Mouse (Mus musculus): ENCODE data around the gene Rpl11.
A peak's percentile ranks its signal among the peaks of the same experiment; 100 is the strongest.

The Rpl11 gene

GRCm38 (mm10) chr4:136027416-136028131, 25.7 kb downstream of the Rpl11 start:
- no peak for DNase-seq (ENCODE audit: low spot score in 2 of 2)

- no peak for DNase-seq (ENCODE audit: low spot score in 2 of 2)
These were observed 27.9 kb downstream of the Rpl11 start for GRCm38 (mm10) chr4:136025350-136025749.

GRCm38 (mm10) chr4:136022924-136023323, 30.3 kb downstream of the Rpl11 start:
- no peak for DNase-seq (ENCODE audit: low spot score in 2 of 2)

- peak; percentile 99 for DNase-seq (ENCODE audit: low spot score in 2 of 2)
These were observed 31.6 kb downstream of the Rpl11 start, which contains the start of gene Eloa for GRCm38 (mm10) chr4:136021549-136022047. Gene Eloa, minus strand, starts transcription at chr4:136021763.

- peak; percentile 8 to 13 for DNase-seq (ENCODE audit: low spot score in 2 of 2)
These were observed 32.3 kb downstream of the Rpl11 start for GRCm38 (mm10) chr4:136020743-136021548.

- DNase-seq (ENCODE audit: low spot score in 2 of 2), result no peak
These were observed 37.1 kb downstream of the Rpl11 start for GRCm38 (mm10) chr4:136016059-136016602.

GRCm38 (mm10) chr4:136010586-136010985, 42.6 kb downstream of the Rpl11 start:
- DNase-seq (ENCODE audit: low spot score in 2 of 2), result no peak

- DNase-seq (ENCODE audit: low spot score in 2 of 2), result no peak
These were observed 44.3 kb downstream of the Rpl11 start for GRCm38 (mm10) chr4:136008782-136009447.

GRCm38 (mm10) chr4:136006821-136007220, 46.4 kb downstream of the Rpl11 start:
- DNase-seq (ENCODE audit: low spot score in 2 of 2), result no peak

GRCm38 (mm10) chr4:136004921-136005320, 48.3 kb downstream of the Rpl11 start:
- DNase-seq (ENCODE audit: low spot score in 2 of 2), result no peak

GRCm38 (mm10) chr4:136004107-136004675, 49.0 kb downstream of the Rpl11 start:
- DNase-seq (ENCODE audit: low spot score in 2 of 2), result no peak

- DNase-seq (ENCODE audit: low spot score in 2 of 2), result no peak
These were observed 58.1 kb downstream of the Rpl11 start for GRCm38 (mm10) chr4:135995118-135995517.

GRCm38 (mm10) chr4:135993941-135994340, 59.3 kb downstream of the Rpl11 start:
- DNase-seq (ENCODE audit: low spot score in 2 of 2), result no peak

- DNase-seq (ENCODE audit: low spot score in 2 of 2), result no peak
These were observed 65.5 kb downstream of the Rpl11 start for GRCm38 (mm10) chr4:135987714-135988113.

- peak; percentile 88 to 91 for DNase-seq (ENCODE audit: low spot score in 2 of 2)
These were observed 66.1 kb downstream of the Rpl11 start, which contains the start of gene Pithd1 for GRCm38 (mm10) chr4:135986943-135987710. Gene Pithd1, minus strand, starts transcription at chr4:135987264.

- no peak for DNase-seq (ENCODE audit: low spot score in 2 of 2)
These were observed 66.8 kb downstream of the Rpl11 start for GRCm38 (mm10) chr4:135986301-135986942.

- DNase-seq (ENCODE audit: low spot score in 2 of 2), result no peak
These were observed 67.5 kb downstream of the Rpl11 start for GRCm38 (mm10) chr4:135985769-135986168.

GRCm38 (mm10) chr4:135985193-135985592, 68.0 kb downstream of the Rpl11 start:
- DNase-seq (ENCODE audit: low spot score in 2 of 2), result no peak

- DNase-seq (ENCODE audit: low spot score in 2 of 2), result no peak
These were observed 68.7 kb downstream of the Rpl11 start for GRCm38 (mm10) chr4:135984556-135984955.

- no peak for DNase-seq (ENCODE audit: low spot score in 2 of 2)
These were observed 71.6 kb downstream of the Rpl11 start for GRCm38 (mm10) chr4:135981524-135982063.

Data from frontal cortex, postnatal 10 days (tissue).